Mouse (Mus musculus) gastrocnemius, adult 2 months (tissue): ENCODE data around the gene Lgalsl. TPM values are rescaled to one million over a fixed set of nuclear protein-coding genes. Genes with fewer than 3 reads are reported as not detected.

Experiments used
- DNase-seq: peaks from one replicate; pipeline ENCODE4 v3.0.0; 2022
- H3K27ac ChIP-seq: fragments of 200-600 bp; 2 replicates; pipeline ENCODE4 v1.8.1; 2022; ENCODE audit warnings: mild to moderate bottlenecking
- H3K4me3 ChIP-seq: fragments of 200-600 bp; 2 replicates; pipeline ENCODE4 v1.8.1; 2022; ENCODE audit warnings: mild to moderate bottlenecking, moderate library complexity
- CTCF ChIP-seq: fragments of 200-600 bp; IDR thresholded peaks from 2 replicates; pipeline ENCODE4 v1.8.1; 2022; ENCODE audit warnings: antibody characterized with exemption, mild to moderate bottlenecking, moderate library complexity
- intact Hi-C: fragments of 180-260 bp; cut with DNase I; formaldehyde crosslinking; loops from one replicate; pipeline ENCODE4 v1.15.1; 2025
- long read RNA-seq, 2 experiments: library from polyadenylated mRNA; stranded (forward); transcript quantifications; one replicate each; pipeline ENCODE4 v2.0.0; 2021
- total RNA-seq, 2 experiments: library from RNA; stranded (reverse); gene quantifications; 2 replicates each; pipeline ENCODE4 v1.2.3; 2021

Lgalsl gene
- 10 to 100 TPM; 72.0 to 79.2 TPM for total RNA-seq
- long read RNA-seq, experiment 1, transcript Lgalsl-201 (5 exons, 3,362 nt): major isoform, 189 of 220 reads
- long read RNA-seq, experiment 1, transcript Lgalsl-203 (4 exons, 913 nt): minor isoform, 15 of 220 reads
- long read RNA-seq, experiment 1, partial matches to known transcripts: 4 of 220 reads
- long read RNA-seq, experiment 1, other reads (novel, unspliced or antisense): 12 of 220 reads
- long read RNA-seq, experiment 2, transcript Lgalsl-203 (4 exons, 913 nt): minor isoform, 8 of 177 reads
- long read RNA-seq, experiment 2, transcript Lgalsl-201 (5 exons, 3,362 nt): major isoform, 155 of 177 reads
- long read RNA-seq, experiment 2, partial matches to known transcripts: 1 of 177 reads
- long read RNA-seq, experiment 2, other reads (novel, unspliced or antisense): 13 of 177 reads

- no peak for TF ChIP-seq CTCF
- peak; percentile 88 for DNase-seq
- peak within 1 kb of the TSS; percentile 96 for H3K27ac ChIP-seq
- intact Hi-C loops: loop anchor here (1.0 to 10.0 kb wide), 2 partner anchors 27 to 86 kb away; partner anchors contain the start of gene Aftph
- peak within 1 kb of the TSS; percentile 98 for H3K4me3 ChIP-seq
Measured at GRCm38 (mm10) chr11:20830686-20831505, at the start of gene Lgalsl. Gene Lgalsl, minus strand, starts transcription at chr11:20831056.

DNA sequence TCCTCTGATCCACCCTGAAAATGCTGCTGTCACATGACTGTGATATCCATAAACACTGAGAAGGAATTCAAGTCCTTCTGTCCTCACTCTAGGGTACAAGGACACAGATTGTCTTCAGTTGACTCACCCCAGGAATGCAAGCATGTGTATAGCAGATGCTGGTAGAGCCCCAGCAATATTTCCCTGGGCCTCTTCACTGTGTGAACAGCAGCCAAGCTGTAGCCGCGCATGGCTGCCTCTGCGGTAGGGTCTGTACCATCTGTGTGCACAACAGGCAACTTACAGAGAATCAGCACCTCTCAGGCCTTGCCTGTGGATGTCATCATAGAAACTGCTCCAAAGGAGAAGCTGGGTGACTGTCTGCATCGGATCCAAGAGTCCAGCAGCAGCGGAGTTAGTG lies 47.8 kb upstream of the Lgalsl start:
- no peak for DNase-seq
- TF ChIP-seq CTCF: no peak
- Histone ChIP-seq H3K27ac (no peak overlapping the region), H3K4me3 (no peak overlapping the region)
- intact Hi-C loops: no loop called here

- no peak for DNase-seq
- Histone ChIP-seq H3K27ac (no peak overlapping the region), H3K4me3 (no peak overlapping the region)
- intact Hi-C loops: no loop called here
- no peak for TF ChIP-seq CTCF
Measured at GRCm38 (mm10) chr11:20877578-20878096, 46.8 kb upstream of the Lgalsl start.

DNA sequence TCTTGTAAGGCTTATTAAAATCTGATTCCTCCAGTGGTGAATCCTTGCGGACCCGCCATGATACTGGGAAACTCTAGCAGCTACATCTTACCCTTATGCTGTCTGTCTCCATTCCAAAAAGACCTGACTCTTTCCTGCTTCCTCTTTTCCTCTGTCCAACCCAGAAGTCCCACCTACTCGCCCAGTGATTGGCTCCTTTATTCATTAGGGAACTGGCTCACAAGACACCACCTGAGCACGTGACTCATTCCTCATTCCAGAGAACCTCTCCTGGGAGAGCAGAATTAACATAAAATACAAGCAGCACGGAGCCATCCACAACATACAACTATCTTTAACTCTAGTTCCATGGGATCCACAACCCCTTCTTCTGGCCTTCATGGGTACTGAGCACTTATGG lies 42.5 kb upstream of the Lgalsl start:
- Histone ChIP-seq H3K27ac (peak overlapping the region; percentile 80), H3K4me3 (no peak overlapping the region)
- intact Hi-C loops: no loop called here
- DNase-seq: no peak
- TF ChIP-seq CTCF: no peak

GRCm38 (mm10) chr11:20872911-20873310 lies 42.1 kb upstream of the Lgalsl start:
- peak; percentile 67 for DNase-seq
- intact Hi-C loops: no loop called here
- no peak for TF ChIP-seq CTCF
- peak overlapping the region; percentile 80 for H3K27ac ChIP-seq
- H3K4me3 ChIP-seq: 0 out of 2 replicates have a peak overlapping the region, but pooled peaks have one; percentile 7

- no peak for DNase-seq
- no peak for TF ChIP-seq CTCF
- Histone ChIP-seq H3K27ac (peak overlapping the region; percentile 80), H3K4me3 (no peak overlapping the region)
- intact Hi-C loops: no loop called here
Measured at GRCm38 (mm10) chr11:20872444-20872843, 41.6 kb upstream of the Lgalsl start.

DNA sequence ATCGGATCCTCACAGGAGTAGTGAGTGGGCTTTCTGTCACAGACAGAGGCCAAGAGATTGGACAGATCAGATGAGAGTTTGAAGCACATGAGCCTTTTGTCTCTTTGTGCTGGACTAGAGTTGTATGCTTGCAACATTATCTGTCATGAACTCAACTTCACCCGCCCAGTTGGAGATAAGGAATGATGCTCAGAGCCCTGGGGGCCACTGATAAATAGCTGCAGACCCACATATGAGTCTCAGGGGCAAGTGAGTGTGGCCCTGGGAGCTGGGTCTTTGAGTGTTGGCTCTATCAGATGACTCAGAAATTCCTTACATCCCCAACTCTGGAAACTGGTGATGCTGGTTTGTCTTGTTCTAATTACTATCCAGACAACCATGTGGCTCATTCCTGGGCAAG lies 39.1 kb upstream of the Lgalsl start:
- intact Hi-C loops: no loop called here
- Histone ChIP-seq H3K4me3 (no peak overlapping the region), H3K27ac (no peak overlapping the region)
- DNase-seq: no peak
- TF ChIP-seq CTCF: no peak

- no peak overlapping the region for H3K4me3 ChIP-seq
- intact Hi-C loops: no loop called here
- TF ChIP-seq CTCF: no peak
Measured at GRCm38 (mm10) chr11:20865450-20865849, 34.6 kb upstream of the Lgalsl start.

GRCm38 (mm10) chr11:20864647-20865046 lies 33.8 kb upstream of the Lgalsl start:
- no peak overlapping the region for H3K27ac ChIP-seq
- H3K4me3 ChIP-seq: no peak overlapping the region
- TF ChIP-seq CTCF: no peak
- DNase-seq: no peak
- intact Hi-C loops: no loop called here

More at GRCm38 (mm10) chr11:20865450-20865849, 34.6 kb upstream of the Lgalsl start:
- DNase-seq: no peak
- H3K27ac ChIP-seq: no peak overlapping the region

- Histone ChIP-seq H3K4me3 (no peak overlapping the region), H3K27ac (peak overlapping the region; percentile 2; the same call in 1 of the 2 replicates)
- intact Hi-C loops: no loop called here
- TF ChIP-seq CTCF: no peak
- DNase-seq: no peak
Measured at GRCm38 (mm10) chr11:20862101-20862500, 31.2 kb upstream of the Lgalsl start.

DNA sequence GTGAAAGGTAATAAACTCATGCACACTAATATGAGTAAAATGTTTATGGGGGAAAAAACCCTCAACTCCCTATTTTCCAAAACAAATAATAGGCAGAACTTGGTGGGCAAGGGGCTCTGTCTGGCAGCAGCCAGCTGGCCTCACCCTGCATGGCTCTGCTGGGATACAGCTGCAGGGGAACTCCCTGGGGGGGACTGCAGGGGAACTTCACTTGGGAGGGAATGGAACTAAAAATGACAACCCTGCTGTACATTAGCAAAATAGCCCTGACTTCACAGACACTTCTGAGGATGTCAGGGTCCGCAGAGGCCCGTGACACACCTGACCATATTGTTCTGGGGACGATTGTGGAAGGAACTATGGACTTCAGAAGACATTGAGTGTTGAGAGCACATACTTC lies 29.5 kb upstream of the Lgalsl start:
- intact Hi-C loops: no loop called here
- no peak for TF ChIP-seq CTCF
- H3K27ac ChIP-seq: peak overlapping the region; percentile 92
- H3K4me3 ChIP-seq: peak overlapping the region; percentile 67; the same call in 1 of the 2 replicates
- no peak for DNase-seq

DNA sequence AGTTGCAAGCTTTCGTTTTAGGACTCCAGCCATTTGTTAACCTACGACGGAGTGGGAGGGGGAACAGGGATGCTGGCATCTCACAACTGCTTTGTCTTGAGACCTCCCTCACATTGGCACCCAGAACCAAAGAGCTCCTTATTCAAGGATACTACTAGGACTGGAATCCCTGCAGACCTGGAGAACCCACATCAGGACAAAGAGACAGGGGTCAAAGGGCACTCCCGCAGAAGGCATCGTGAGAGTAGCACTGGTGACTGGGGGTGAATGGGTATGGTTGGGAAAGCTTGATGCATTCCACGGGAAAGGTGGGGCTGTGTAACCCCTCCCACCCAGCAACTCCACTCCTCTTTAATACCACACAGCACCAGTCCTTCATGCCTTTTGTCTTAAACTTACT lies 29.0 kb upstream of the Lgalsl start:
- Histone ChIP-seq H3K27ac (peak overlapping the region; percentile 92), H3K4me3 (peak overlapping the region; percentile 67)
- DNase-seq: no peak
- intact Hi-C loops: loop anchor here (10.0 kb wide), 1 partner anchor 225 kb away; no protein-coding TSS in a partner anchor
- no peak for TF ChIP-seq CTCF
